Mouse (Mus musculus): ENCODE measurements around the gene Plppr4. TPM values are rescaled to one million over a fixed set of nuclear protein-coding genes. Genes with fewer than 3 reads are reported as not detected.

The Plppr4 gene
- polyA plus RNA-seq, 1 experiment: 0.05 TPM

- no peak overlapping the region for H3K4me3 ChIP-seq (replicated peaks; ENCODE audit: extremely low read depth, low read depth, low read length)
- H3K4me1 ChIP-seq (ENCODE audit: control insufficient read depth, insufficient read depth, low read length): no peaks in the 10 kb centered on the region
- DNase-seq: no peak
- 59% methylated on average over 1 of the region's 1 CpGs for WGBS
- TF ChIP-seq POLR2A (IDR thresholded peaks at IDR 0.05; ENCODE audit: borderline replicate concordance, extremely low read depth, low read depth, low read length) (no peak), CTCF (IDR thresholded peaks at IDR 0.05; ENCODE audit: insufficient read depth, low read length) (no peak)
Measured at GRCm38 (mm10) chr3:117300735-117301271, 59.9 kb downstream of the Plppr4 start.

DNA sequence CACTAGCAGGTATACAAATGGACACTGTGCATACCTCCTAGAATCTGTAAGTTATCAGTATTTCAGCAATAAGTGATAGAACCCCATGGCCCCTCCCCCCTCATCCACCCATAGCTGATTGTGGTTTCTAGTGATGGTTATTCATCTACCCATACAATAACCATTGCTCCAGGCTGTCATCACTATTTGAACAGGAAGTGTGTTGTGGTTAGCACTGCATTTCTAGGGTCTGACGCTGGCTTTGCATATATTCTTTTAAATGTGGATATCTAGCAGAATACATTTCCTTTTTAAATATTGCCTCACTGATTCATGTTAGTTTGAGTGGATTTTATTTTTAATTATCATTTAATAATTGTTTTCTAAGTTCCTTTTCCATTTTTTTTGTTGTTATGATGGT, 62.9 kb downstream of the Plppr4 start:
- DNase-seq: no peak
- Histone ChIP-seq H3K4me1 (ENCODE audit: control insufficient read depth, insufficient read depth, low read length) (no peaks in the 10 kb centered on the region), H3K4me3 (replicated peaks; ENCODE audit: extremely low read depth, low read depth, low read length) (no peak overlapping the region)
- no peak for TF ChIP-seq POLR2A (IDR thresholded peaks at IDR 0.05; ENCODE audit: borderline replicate concordance, extremely low read depth, low read depth, low read length)
- TF ChIP-seq CTCF (IDR thresholded peaks at IDR 0.05; ENCODE audit: insufficient read depth, low read length): no peak
- 58% methylated on average over 1 of the region's 1 CpGs for WGBS

- no peak overlapping the region for H3K4me3 ChIP-seq (replicated peaks; ENCODE audit: extremely low read depth, low read depth, low read length)
- H3K4me1 ChIP-seq (ENCODE audit: control insufficient read depth, insufficient read depth, low read length): no peaks in the 10 kb centered on the region
- WGBS: 82% methylated on average over 2 of the region's 2 CpGs
- no peak for TF ChIP-seq POLR2A (IDR thresholded peaks at IDR 0.05; ENCODE audit: borderline replicate concordance, extremely low read depth, low read depth, low read length)
- TF ChIP-seq CTCF (IDR thresholded peaks at IDR 0.05; ENCODE audit: insufficient read depth, low read length): no peak
- DNase-seq: no peak
Measured at GRCm38 (mm10) chr3:117294308-117294925, 66.3 kb downstream of the Plppr4 start.

Other genes starting within 250 kb of the Plppr4 start
- 0.04 TPM in 1 of 2 replicates, not detected in the other for gene Plppr5, start 214.0 kb upstream of the Plppr4 start, polyA plus RNA-seq (2012; rRNA removed)